Mouse (Mus musculus) heart, embryonic 16.5 days (tissue): ENCODE measurements around the gene Nupr1l. TPM values are rescaled to one million over a fixed set of nuclear protein-coding genes. Genes with fewer than 3 reads are reported as not detected.

ENCODE experiments used
- ATAC-seq: fragments of 200-750 bp; cut with Nextera tagmentation; replicated peaks from 2 replicates; pipeline ENCODE4 v1.8.0; 2017; ENCODE audit warnings: moderate number of reproducible peaks; ENCODE audit not compliant: insufficient read depth, low FRiP score; ENCODE audit errors: extremely low read depth
- H3K27ac ChIP-seq: fragments of 300-500 bp; sonication (generic); 2 replicates; pipeline ENCODE4 v1.5.1; 2014; ENCODE audit warnings: mild to moderate bottlenecking, low read length, control low read depth, moderate library complexity
- H3K27me3 ChIP-seq: fragments of 300-500 bp; sonication (generic); 2 replicates; pipeline ENCODE4 v1.6.1; 2014; ENCODE audit warnings: low read length, mixed read lengths; ENCODE audit not compliant: control insufficient read depth, insufficient read depth
- H3K36me3 ChIP-seq: fragments of 300-500 bp; sonication (generic); 2 replicates; pipeline ENCODE4 v1.6.1; 2014; ENCODE audit not compliant: control insufficient read depth, insufficient read depth
- H3K4me1 ChIP-seq: fragments of 300-500 bp; sonication (generic); 2 replicates; pipeline ENCODE4 v1.6.1; 2014; ENCODE audit warnings: low read length, mixed read lengths; ENCODE audit not compliant: control insufficient read depth, insufficient read depth
- H3K4me2 ChIP-seq: fragments of 300-500 bp; sonication (generic); 2 replicates; pipeline ENCODE4 v1.6.1; 2014; ENCODE audit warnings: low read depth, mild to moderate bottlenecking, control low read depth, low read length
- H3K4me3 ChIP-seq: fragments of 300-500 bp; sonication (generic); 2 replicates; pipeline ENCODE4 v1.5.1; 2014; ENCODE audit warnings: mild to moderate bottlenecking, control low read depth, low read length
- H3K9ac ChIP-seq: fragments of 300-500 bp; sonication (generic); 2 replicates; pipeline ENCODE4 v1.6.1; 2014; ENCODE audit warnings: low read length, control low read depth
- H3K9me3 ChIP-seq: fragments of 300-500 bp; sonication (generic); replicated peaks from 2 replicates; pipeline ENCODE4 v1.6.1; 2016; ENCODE audit warnings: low read length; ENCODE audit not compliant: control insufficient read depth
- WGBS: fragments of 180-500 bp; shearing (Covaris S2); extraction: QIAGEN DNeasy Blood & Tissue Kit; methylation state at CpG from one replicate; pipeline ENCODE4 v1.1.7; 2014; 5-methylcytosine and 5-hydroxymethylcytosine counted together
- polyA plus RNA-seq: library from polyadenylated mRNA; unstranded; fragments of >200 nt; fragmentation: Nextera tagmentation; extraction: Ambion mirVana; gene quantifications from 2 replicates; pipeline ENCODE4 v1.2.1, GENCODE M21; 2015

Nupr1l gene
- polyA plus RNA-seq: 1.7 and 2.3 TPM in 2 replicates

DNA sequence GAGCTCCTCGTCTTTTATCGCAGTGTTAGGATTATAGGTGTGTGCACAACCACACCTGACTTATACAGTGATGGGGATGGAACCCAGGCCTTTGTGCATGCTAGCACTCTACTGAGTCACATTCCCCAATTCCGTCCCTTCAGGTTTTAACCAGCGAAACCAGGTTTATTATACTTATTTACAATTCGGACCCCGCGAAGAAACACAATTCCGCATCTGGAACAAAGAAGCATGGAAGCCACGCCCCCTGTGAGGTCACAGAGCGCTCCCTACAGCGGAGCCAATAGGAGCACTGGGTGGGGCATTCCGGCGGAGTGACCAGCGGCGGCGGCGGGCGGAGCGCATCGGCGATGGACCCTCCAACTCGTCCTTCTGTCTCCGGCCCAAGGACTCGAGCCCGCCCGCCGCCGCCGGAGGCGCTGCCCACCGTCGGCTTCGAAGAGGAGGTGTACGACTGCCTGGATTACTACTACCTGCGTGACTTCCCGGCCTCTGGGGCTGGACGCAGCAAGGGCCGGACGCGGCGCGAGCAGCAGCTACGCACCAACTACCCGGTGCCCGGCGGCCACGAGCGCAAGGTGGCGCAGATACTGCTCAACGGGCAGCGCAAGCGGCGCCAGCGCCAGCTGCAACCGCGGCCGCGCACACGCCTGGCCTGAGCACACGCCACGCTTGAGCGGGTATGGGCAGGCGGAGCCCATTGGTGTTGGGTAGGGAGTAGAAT lies at the start of gene Nupr1l:
TSS of gene Nupr1l (plus strand) at position 299 of the 724 bp plus-strand sequence.
- ATAC-seq: peak; percentile 97
- peak within 1 kb of the TSS; percentile 92 for H3K27ac ChIP-seq
- WGBS: under 1% methylated on average over 63 of the region's 63 CpGs
- H3K4me2 ChIP-seq: peak within 1 kb of the TSS; percentile 84
- H3K36me3 ChIP-seq: no peaks in the 10 kb centered on the region
- no peaks in the 10 kb centered on the region; the same call in 1 of the 2 replicates for H3K4me1 ChIP-seq
- peak within 1 kb of the TSS; percentile 86 for H3K9ac ChIP-seq
- H3K27me3 ChIP-seq: no peaks in the 10 kb centered on the region
- peak within 1 kb of the TSS; percentile 76 for H3K4me3 ChIP-seq
- no peaks in the 10 kb centered on the region for H3K9me3 ChIP-seq

DNA sequence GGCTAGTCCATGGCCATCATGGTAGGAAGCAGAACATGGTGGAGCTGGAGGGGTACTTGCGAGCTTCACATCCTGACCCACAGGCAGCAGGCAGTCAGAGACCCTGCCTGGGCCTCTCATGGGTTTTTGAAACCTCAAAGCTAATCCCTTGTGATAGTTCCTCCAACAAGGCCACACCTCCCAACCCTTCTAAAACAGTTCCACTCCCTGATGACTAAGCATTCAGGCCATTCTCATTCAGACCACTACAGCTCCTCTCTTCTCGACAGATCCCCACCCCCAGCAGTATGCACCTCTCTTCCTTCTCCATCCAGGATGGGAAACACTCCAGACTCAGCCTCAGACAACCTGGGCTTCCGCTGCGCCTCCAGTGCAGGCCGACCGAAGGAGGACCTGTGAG lies 46.0 kb upstream of the Nupr1l start:
- WGBS: 97% methylated on average over 6 of the region's 6 CpGs
- no peaks in the 10 kb centered on the region for H3K4me1 ChIP-seq
- H3K4me3 ChIP-seq: no peak overlapping the region
- H3K36me3 ChIP-seq: peaks cover 22% of the 10 kb centered on the region
- H3K9me3 ChIP-seq: no peaks in the 10 kb centered on the region
- no peak overlapping the region for H3K27ac ChIP-seq
- ATAC-seq: no peak
- H3K4me2 ChIP-seq: no peak overlapping the region
- H3K9ac ChIP-seq: no peak overlapping the region
- H3K27me3 ChIP-seq: no peaks in the 10 kb centered on the region

DNA sequence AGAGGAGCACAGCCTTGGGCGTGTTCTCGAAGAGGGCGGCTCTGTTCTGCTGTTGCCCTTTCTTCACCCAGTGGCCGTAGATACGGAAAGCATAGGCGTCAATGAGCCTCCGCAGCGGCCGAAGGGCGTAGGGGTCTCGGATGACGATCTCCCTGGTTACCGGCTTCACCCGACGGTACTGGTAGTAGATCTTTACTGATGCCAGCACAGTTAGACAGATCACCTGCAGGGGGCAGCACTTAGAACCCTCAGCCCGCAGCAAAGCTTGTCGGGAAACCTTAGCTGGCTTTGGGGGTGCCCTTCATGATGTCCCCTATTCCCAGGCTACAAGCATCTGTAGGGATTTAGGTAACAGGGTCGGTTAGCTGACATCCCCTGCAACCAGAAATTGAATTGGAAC lies 43.9 kb upstream of the Nupr1l start:
- Histone ChIP-seq H3K27ac (no peak overlapping the region), H3K4me3 (no peak overlapping the region; the same call in 1 of the 2 replicates), H3K27me3 (no peaks in the 10 kb centered on the region), H3K36me3 (peaks cover 19% of the 10 kb centered on the region), H3K4me1 (no peaks in the 10 kb centered on the region), H3K4me2 (peak overlapping the region; percentile 40), H3K9me3 (no peaks in the 10 kb centered on the region), H3K9ac (0 out of 2 replicates have a peak overlapping the region, but pooled peaks have one; percentile 30)
- ATAC-seq: no peak
- 7% methylated on average over 18 of the region's 18 CpGs for WGBS

DNA sequence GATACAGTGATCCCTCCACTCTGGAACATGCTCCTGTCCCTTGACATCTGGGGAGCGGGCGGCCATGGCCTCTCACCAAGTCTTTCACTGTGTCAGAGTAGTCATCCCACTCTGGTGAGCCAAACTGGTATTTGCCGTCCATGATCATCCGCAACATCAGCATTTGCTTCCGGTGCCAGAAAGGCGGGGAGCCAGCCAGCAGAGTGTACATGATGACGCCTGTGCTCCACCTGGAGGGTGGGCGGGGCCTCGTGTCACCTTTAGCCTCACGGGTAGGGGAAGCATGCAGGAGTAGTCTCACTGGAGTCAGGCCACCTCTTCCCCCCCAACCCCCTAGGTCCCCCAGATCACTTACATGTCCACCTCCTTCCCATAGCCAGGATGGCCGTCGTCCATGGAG lies 42.5 kb upstream of the Nupr1l start:
- Histone ChIP-seq H3K4me1 (no peaks in the 10 kb centered on the region), H3K9me3 (no peaks in the 10 kb centered on the region), H3K4me3 (no peak overlapping the region), H3K27me3 (no peaks in the 10 kb centered on the region), H3K4me2 (no peak overlapping the region), H3K27ac (no peak overlapping the region), H3K36me3 (peaks cover 11% of the 10 kb centered on the region), H3K9ac (no peak overlapping the region)
- 67% methylated on average over 12 of the region's 12 CpGs for WGBS
- no peak for ATAC-seq

DNA sequence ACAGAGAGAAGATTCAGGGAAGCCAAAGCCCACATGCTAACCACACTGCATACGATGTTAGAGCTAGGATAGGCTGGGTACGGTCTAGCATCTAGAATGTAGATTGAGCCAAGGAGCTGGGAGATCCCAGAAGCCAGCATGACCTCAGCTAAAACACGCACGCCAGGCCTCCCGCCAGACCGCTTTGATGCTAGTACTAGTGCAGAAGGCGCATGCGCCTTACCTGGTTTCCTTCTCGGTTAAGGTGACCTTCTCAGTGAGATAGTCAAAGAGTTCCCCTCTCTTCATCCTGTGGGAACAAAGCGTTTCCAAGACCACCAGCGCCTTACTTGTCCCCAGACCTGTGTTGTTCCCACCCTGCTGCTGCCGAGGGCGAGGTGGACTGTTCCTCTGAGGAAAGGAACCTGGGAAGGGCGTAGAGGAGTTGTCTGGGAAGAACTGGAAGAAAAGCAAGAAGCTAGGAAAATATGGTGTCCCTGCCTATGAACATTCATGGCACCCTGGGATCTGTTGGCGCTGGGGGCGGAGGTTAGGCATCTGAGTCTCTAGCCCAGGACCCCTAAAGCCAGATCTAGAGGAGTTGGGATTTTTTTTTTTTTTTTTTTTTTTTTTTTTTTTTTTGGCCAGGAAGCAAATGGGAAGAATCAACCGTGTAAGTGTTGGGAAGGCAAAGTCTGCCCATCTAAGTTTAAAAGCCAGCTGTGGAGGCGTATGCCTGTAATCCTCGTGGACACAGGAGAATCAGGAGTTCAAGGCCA lies 38.9 kb upstream of the Nupr1l start:
- Histone ChIP-seq H3K4me3 (no peak overlapping the region), H3K36me3 (no peaks in the 10 kb centered on the region), H3K4me2 (no peak overlapping the region), H3K4me1 (no peaks in the 10 kb centered on the region), H3K27me3 (no peaks in the 10 kb centered on the region), H3K27ac (no peak overlapping the region), H3K9me3 (no peaks in the 10 kb centered on the region), H3K9ac (no peak overlapping the region)
- no peak for ATAC-seq
- WGBS: 82% methylated on average over 19 of the region's 19 CpGs

DNA sequence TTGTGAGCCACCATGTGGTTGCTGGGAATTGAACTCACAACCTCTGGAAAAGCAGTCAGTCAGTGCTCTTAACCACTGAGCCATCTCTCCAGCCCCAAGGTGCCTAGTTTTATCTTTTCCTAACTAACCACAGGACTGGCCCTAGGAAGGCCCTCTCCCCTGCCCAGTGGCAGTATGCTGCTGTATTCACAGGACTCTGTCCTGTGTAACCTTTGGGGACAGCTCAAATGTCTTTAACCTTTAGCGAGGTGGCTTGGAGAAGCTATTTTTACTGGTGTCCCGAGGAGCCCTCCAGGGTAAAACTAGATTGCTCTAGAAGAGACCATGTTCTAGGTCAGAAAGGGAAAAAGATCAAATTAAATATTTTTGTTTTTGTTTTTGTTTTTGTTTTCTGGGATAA lies 37.1 kb upstream of the Nupr1l start:
- Histone ChIP-seq H3K4me2 (no peak overlapping the region), H3K27me3 (no peaks in the 10 kb centered on the region), H3K9me3 (no peaks in the 10 kb centered on the region), H3K4me1 (no peaks in the 10 kb centered on the region), H3K9ac (no peak overlapping the region), H3K36me3 (no peaks in the 10 kb centered on the region), H3K4me3 (no peak overlapping the region), H3K27ac (no peak overlapping the region)
- ATAC-seq: no peak
- whole genome bisulfite sequencing: 67% methylated on average over 2 of the region's 2 CpGs

DNA sequence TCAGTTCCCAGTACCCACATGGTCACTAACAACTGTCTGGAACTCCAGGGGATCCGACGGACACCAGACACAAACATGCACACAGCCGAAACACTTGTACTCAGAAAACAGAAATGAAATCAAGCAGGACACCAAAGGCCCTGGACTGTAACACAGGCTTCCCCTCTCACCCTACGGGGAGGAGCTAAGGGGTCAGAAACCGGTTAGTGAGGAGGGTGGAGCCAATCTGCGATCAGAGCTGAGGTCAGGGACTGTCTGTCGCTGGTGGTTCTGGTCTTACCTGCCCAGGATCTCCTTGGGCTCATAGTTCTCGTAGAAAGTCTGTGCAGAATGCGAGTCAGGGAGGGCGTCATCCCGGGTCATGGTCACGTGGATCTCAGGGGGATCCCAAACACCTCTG lies 34.4 kb upstream of the Nupr1l start:
- Histone ChIP-seq H3K4me3 (no peak overlapping the region), H3K4me1 (peaks cover 9% of the 10 kb centered on the region), H3K27me3 (no peaks in the 10 kb centered on the region), H3K27ac (no peak overlapping the region), H3K36me3 (no peaks in the 10 kb centered on the region), H3K9me3 (peaks cover 2% of the 10 kb centered on the region; the same call in 1 of the 2 replicates), H3K4me2 (no peak overlapping the region), H3K9ac (no peak overlapping the region)
- ATAC-seq: no peak
- 76% methylated on average over 12 of the region's 12 CpGs for WGBS

DNA sequence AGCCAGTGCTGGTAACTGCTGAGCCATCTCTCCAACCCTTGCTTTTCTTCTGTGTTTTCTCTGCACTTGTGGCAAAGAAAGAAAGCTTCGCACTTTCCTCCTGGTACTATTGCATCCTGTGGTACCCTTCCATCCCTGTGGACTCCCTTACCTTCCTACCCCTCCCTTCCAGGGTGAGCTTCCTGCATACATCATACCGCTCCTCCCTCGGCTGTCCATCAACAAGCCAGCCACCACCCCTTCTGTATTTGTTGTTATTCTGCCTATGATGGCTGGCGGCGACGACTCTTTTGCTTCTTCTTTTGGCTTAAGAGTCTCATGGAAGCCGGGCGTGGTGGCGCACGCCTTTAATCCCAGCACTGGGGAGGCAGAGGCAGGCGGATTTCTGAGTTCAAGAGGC lies 33.2 kb upstream of the Nupr1l start:
- 81% methylated on average over 11 of the region's 11 CpGs for WGBS
- H3K27ac ChIP-seq: no peak overlapping the region

More for the DNA sequence above, 33.2 kb upstream of the Nupr1l start:
- Histone ChIP-seq H3K9me3 (peaks cover 2% of the 10 kb centered on the region; the same call in 1 of the 2 replicates), H3K27me3 (no peaks in the 10 kb centered on the region), H3K9ac (no peak overlapping the region), H3K4me1 (peaks cover 9% of the 10 kb centered on the region), H3K4me2 (no peak overlapping the region), H3K4me3 (no peak overlapping the region), H3K36me3 (0 out of 2 replicates have a peak, but pooled peaks cover under 1% of the 10 kb centered on the region)
- ATAC-seq: no peak
